Mouse (Mus musculus) forebrain, embryonic 13.5 days (tissue): ENCODE measurements at regions not wholly inside any gene's neighbourhood (a gene's known extent, or its start where the extent isn't known, plus 50 kb on each side); places are given as distances from the start of the nearest gene placed in this dataset.

Experiments
- ATAC-seq: fragments of 200-750 bp; cut with Nextera tagmentation; 2 replicates; pipeline ENCODE4 v1.8.0; 2017
- H3K27ac ChIP-seq: fragments of 300-500 bp; sonication (generic); 2 replicates; pipeline ENCODE4 v1.5.1; 2015; ENCODE audit warnings: inconsistent platforms, mild to moderate bottlenecking, moderate library complexity
- H3K27me3 ChIP-seq: fragments of 300-500 bp; sonication (generic); 2 replicates; pipeline ENCODE4 v1.6.1; 2015; ENCODE audit warnings: mild to moderate bottlenecking, inconsistent platforms
- H3K36me3 ChIP-seq: fragments of 300-500 bp; sonication (generic); 2 replicates; pipeline ENCODE4 v1.6.1; 2015; ENCODE audit warnings: mild to moderate bottlenecking, inconsistent platforms; ENCODE audit not compliant: poor library complexity, severe bottlenecking
- H3K4me1 ChIP-seq: fragments of 300-500 bp; sonication (generic); 2 replicates; pipeline ENCODE4 v1.6.1; 2015; ENCODE audit warnings: inconsistent platforms
- H3K4me2 ChIP-seq: fragments of 300-500 bp; sonication (generic); 2 replicates; pipeline ENCODE4 v1.6.1; 2015; ENCODE audit warnings: inconsistent platforms, mild to moderate bottlenecking, moderate library complexity
- H3K4me3 ChIP-seq: fragments of 300-500 bp; sonication (generic); 2 replicates; pipeline ENCODE4 v1.5.1; 2015; ENCODE audit warnings: mild to moderate bottlenecking, inconsistent platforms
- H3K9ac ChIP-seq: fragments of 300-500 bp; sonication (generic); 2 replicates; pipeline ENCODE4 v1.6.1; 2015; ENCODE audit warnings: mild to moderate bottlenecking, inconsistent platforms
- H3K9me3 ChIP-seq: fragments of 300-500 bp; sonication (generic); replicated peaks from 2 replicates; pipeline ENCODE4 v1.6.1; 2016; ENCODE audit warnings: inconsistent platforms
- whole genome bisulfite sequencing: fragments of 180-500 bp; shearing (Covaris S2); methylation state at CpG from one replicate; pipeline ENCODE4 v1.1.7; 2015; 5-methylcytosine and 5-hydroxymethylcytosine counted together

GRCm38 (mm10) chr13:46098131-46098530 lies 133.3 kb upstream of the Atxn1 start:
- no peaks in the 10 kb centered on the region for H3K27me3 ChIP-seq
- H3K4me1 ChIP-seq = 0 out of 2 replicates have a peak, but pooled peaks cover 8% of the 10 kb centered on the region
- H3K27ac ChIP-seq = no peak overlapping the region
- no peak for ATAC-seq
- H3K36me3 ChIP-seq = no peaks in the 10 kb centered on the region
- no peak overlapping the region for H3K9ac ChIP-seq
- no peak overlapping the region for H3K4me3 ChIP-seq
- H3K4me2 ChIP-seq = no peak overlapping the region
- H3K9me3 ChIP-seq = no peaks in the 10 kb centered on the region
- WGBS = 89% methylated on average over 7 of the region's 7 CpGs

GRCm38 (mm10) chr13:46096968-46097367 lies 132.2 kb upstream of the Atxn1 start:
- whole genome bisulfite sequencing = 6% methylated on average over 5 of the region's 5 CpGs
- no peak overlapping the region for H3K27ac ChIP-seq
- ATAC-seq = no peak

GRCm38 (mm10) chr13:46096416-46096815 lies 131.6 kb upstream of the Atxn1 start:
- no peak overlapping the region for H3K4me3 ChIP-seq
- H3K9me3 ChIP-seq = no peaks in the 10 kb centered on the region
- no peak overlapping the region for H3K27ac ChIP-seq
- WGBS = 68% methylated on average over 8 of the region's 8 CpGs
- no peak overlapping the region for H3K4me2 ChIP-seq
- no peaks in the 10 kb centered on the region for H3K36me3 ChIP-seq
- H3K9ac ChIP-seq = no peak overlapping the region
- no peak for ATAC-seq
- no peaks in the 10 kb centered on the region for H3K27me3 ChIP-seq
- 0 out of 2 replicates have a peak, but pooled peaks cover 8% of the 10 kb centered on the region for H3K4me1 ChIP-seq

More at GRCm38 (mm10) chr13:46096968-46097367, 132.2 kb upstream of the Atxn1 start:
- H3K27me3 ChIP-seq = no peaks in the 10 kb centered on the region
- no peaks in the 10 kb centered on the region for H3K9me3 ChIP-seq
- no peak overlapping the region for H3K4me3 ChIP-seq
- H3K9ac ChIP-seq = no peak overlapping the region
- H3K36me3 ChIP-seq = no peaks in the 10 kb centered on the region
- no peak overlapping the region for H3K4me2 ChIP-seq
- H3K4me1 ChIP-seq = 0 out of 2 replicates have a peak, but pooled peaks cover 8% of the 10 kb centered on the region

DNA sequence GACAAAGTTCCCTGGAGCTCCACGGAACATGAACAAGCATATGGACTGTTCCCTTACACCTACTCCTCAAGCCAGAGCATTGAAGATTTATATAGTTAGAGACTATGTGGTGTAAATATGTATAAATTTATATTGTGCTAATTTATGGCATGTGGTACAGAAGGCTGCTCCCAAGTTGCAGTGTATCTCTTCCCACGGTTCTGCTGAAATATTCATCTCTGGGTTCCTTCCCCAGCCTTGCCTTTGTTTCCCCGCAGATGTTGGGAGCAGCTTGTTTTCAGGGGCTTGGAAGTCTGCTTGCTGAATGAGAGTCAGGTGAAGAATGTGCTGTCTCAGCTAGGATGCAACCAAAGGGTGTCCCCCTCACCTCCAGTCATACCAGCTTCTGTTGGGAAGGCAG lies 128.0 kb upstream of the Atxn1 start:
- H3K4me2 ChIP-seq = no peak overlapping the region
- WGBS = 94% methylated on average over 3 of the region's 3 CpGs
- no peak overlapping the region for H3K9ac ChIP-seq
- no peak overlapping the region for H3K27ac ChIP-seq
- no peak overlapping the region for H3K4me3 ChIP-seq
- no peaks in the 10 kb centered on the region for H3K36me3 ChIP-seq
- no peak for ATAC-seq
- H3K27me3 ChIP-seq = no peaks in the 10 kb centered on the region
- 0 out of 2 replicates have a peak, but pooled peaks cover 8% of the 10 kb centered on the region for H3K4me1 ChIP-seq
- H3K9me3 ChIP-seq = peaks cover 6% of the 10 kb centered on the region

DNA sequence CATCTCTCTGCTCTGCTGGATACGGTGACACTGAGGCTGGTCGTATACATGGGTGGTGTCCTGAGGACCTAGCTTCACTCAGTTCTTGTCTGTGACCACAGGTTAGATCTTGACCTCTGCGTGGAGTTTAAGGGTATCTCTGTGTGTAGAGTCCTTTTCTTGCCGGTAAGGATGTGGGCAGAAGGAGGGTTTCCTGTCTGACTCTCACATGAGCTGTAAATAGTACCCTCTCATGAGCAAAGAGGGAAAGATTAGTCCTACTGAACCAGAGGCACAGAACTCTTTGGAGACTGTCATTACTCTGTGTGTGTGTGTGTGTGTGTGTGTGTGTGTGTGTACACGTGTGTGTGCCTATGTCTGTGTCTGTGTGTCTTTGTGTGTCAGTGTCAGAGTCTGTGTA lies 126.3 kb upstream of the Atxn1 start:
- H3K36me3 ChIP-seq = no peaks in the 10 kb centered on the region
- H3K9ac ChIP-seq = no peak overlapping the region
- ATAC-seq = no peak
- no peaks in the 10 kb centered on the region for H3K4me1 ChIP-seq
- H3K27me3 ChIP-seq = no peaks in the 10 kb centered on the region
- H3K4me3 ChIP-seq = no peak overlapping the region
- H3K9me3 ChIP-seq = peaks cover 6% of the 10 kb centered on the region
- H3K27ac ChIP-seq = no peak overlapping the region
- H3K4me2 ChIP-seq = no peak overlapping the region
- WGBS = 88% methylated on average over 5 of the region's 5 CpGs

DNA sequence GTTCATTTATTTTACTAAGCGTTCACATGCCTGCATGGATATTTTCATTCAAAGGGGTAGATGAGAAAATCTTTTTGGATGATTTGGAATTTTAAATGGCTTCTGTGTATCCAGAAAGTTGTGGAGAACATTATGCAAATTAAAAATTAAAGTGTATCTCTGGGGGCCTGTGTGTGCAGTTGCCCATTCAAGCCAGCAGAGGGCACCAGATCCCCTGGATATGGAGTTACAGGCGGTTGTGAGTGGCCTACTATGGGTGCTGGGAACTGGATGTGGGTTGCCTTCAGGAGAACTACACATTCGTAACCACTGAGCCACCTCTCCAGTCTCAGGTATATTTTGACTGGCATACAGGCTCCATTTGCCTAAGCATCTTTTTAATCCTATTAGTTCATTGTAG lies 123.4 kb upstream of the Atxn1 start:
- 90% methylated on average over 3 of the region's 3 CpGs for WGBS
- ATAC-seq = no peak
- no peak overlapping the region for H3K9ac ChIP-seq
- H3K4me1 ChIP-seq = no peaks in the 10 kb centered on the region
- no peaks in the 10 kb centered on the region for H3K36me3 ChIP-seq
- no peak overlapping the region for H3K4me2 ChIP-seq
- no peaks in the 10 kb centered on the region for H3K27me3 ChIP-seq
- H3K9me3 ChIP-seq = peaks cover 6% of the 10 kb centered on the region
- H3K27ac ChIP-seq = no peak overlapping the region
- no peak overlapping the region for H3K4me3 ChIP-seq

DNA sequence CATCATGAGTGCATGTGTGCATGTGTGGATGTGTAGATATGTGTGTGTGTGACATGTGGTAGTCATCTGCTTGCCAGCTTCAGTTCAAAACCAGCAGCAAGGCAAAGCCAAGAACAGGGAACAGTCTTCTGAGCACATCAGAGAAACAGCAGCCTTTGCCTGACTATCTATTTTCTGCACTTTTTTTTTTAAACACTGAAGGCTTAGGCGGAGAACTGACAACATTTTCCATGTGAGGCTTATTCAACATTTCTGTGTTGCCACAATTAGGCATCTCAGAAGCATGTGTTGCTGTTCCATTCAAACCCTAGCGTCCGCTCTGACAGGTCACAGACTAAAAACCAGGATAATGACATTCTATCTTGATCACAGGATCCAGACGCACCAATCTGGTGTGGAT lies 122.9 kb upstream of the Atxn1 start:
- Histone ChIP-seq H3K4me1 (no peaks in the 10 kb centered on the region), H3K27ac (no peak overlapping the region), H3K36me3 (no peaks in the 10 kb centered on the region), H3K27me3 (no peaks in the 10 kb centered on the region), H3K9me3 (peaks cover 6% of the 10 kb centered on the region), H3K9ac (no peak overlapping the region), H3K4me2 (no peak overlapping the region), H3K4me3 (no peak overlapping the region)
- ATAC-seq = no peak
- WGBS = 82% methylated on average over 4 of the region's 4 CpGs

DNA sequence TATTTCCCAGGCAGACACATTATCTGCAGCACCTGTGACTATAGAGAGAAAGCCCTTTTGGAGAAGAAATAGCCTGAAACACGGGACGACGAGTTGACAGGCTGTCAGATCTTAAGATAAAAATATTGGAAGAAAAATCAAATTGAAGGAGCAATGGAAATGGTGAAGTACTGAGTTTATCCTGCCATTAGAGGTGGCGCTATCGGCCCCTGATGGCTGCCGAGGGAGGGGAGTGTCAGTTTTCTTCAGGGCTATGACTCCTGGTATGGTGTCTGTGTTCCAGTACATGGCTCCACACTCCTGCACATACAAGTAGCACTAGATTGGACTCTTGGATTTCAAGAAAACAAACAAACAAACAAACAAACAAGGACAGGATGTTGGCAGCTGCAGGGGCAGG lies 112.1 kb upstream of the Atxn1 start:
- H3K9ac ChIP-seq = no peak overlapping the region
- H3K4me2 ChIP-seq = no peak overlapping the region
- no peaks in the 10 kb centered on the region for H3K4me1 ChIP-seq
- H3K27ac ChIP-seq = no peak overlapping the region
- ATAC-seq = no peak
- no peak overlapping the region for H3K4me3 ChIP-seq
- no peaks in the 10 kb centered on the region for H3K36me3 ChIP-seq
- no peaks in the 10 kb centered on the region for H3K9me3 ChIP-seq
- no peaks in the 10 kb centered on the region for H3K27me3 ChIP-seq
- WGBS = 87% methylated on average over 6 of the region's 6 CpGs

DNA sequence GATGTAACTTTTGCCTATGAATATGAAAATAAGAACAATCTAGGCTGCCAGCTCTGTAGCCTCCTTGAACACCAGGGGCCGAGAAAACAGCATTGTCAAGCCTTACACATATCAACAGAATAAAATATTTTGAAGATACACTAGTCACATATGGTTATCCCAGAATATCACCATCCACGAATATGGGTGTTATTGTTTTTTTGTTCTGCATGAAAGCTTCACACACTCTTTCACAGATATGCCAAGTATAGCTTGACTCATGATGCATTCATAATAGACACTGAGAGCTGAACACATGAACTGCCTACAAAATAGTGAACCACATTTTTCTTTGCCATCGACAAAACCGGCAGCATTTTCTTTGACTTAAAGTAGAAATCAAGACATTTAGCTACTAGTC lies 106.9 kb upstream of the Atxn1 start:
- Histone ChIP-seq H3K4me2 (no peak overlapping the region), H3K4me1 (no peaks in the 10 kb centered on the region), H3K9me3 (no peaks in the 10 kb centered on the region), H3K27me3 (no peaks in the 10 kb centered on the region), H3K36me3 (no peaks in the 10 kb centered on the region), H3K4me3 (no peak overlapping the region), H3K27ac (no peak overlapping the region), H3K9ac (no peak overlapping the region)
- 87% methylated on average over 4 of the region's 4 CpGs for WGBS
- ATAC-seq = no peak

- WGBS = 75% methylated on average over 3 of the region's 3 CpGs
- no peaks in the 10 kb centered on the region for H3K4me1 ChIP-seq
- no peak overlapping the region for H3K4me3 ChIP-seq
- no peaks in the 10 kb centered on the region for H3K9me3 ChIP-seq
- H3K27ac ChIP-seq = no peak overlapping the region
- H3K9ac ChIP-seq = no peak overlapping the region
- no peaks in the 10 kb centered on the region for H3K36me3 ChIP-seq
- ATAC-seq = no peak
- no peak overlapping the region for H3K4me2 ChIP-seq
- H3K27me3 ChIP-seq = no peaks in the 10 kb centered on the region
These were observed 104.8 kb upstream of the Atxn1 start for GRCm38 (mm10) chr13:46069571-46069970.

DNA sequence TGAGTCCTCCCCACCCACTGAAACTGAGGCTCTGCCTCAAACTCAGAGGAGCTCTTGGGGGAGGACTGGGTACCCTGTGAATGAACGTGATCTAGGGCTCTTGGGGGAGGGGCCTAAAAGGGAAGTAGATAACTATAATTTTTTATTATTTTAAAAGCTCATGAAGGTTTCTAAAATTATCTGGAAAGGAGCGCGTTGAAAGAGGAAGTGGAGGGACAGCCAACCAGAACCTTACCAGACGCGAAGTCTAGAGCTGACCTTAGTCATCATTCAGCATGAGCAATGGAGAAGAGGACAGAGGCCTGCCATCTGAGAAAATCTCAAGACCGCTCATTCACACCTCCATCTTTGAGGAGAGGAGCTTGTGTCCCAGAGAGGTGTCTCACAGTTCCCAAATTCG lies 98.0 kb upstream of the Atxn1 start:
- Histone ChIP-seq H3K27ac (no peak overlapping the region), H3K4me1 (peaks cover 6% of the 10 kb centered on the region), H3K27me3 (no peaks in the 10 kb centered on the region), H3K9me3 (no peaks in the 10 kb centered on the region), H3K4me2 (no peak overlapping the region), H3K36me3 (no peaks in the 10 kb centered on the region), H3K4me3 (no peak overlapping the region), H3K9ac (no peak overlapping the region)
- no peak for ATAC-seq
- WGBS = 97% methylated on average over 7 of the region's 7 CpGs

- Histone ChIP-seq H3K27me3 (no peaks in the 10 kb centered on the region), H3K9ac (no peak overlapping the region), H3K9me3 (no peaks in the 10 kb centered on the region), H3K4me3 (no peak overlapping the region), H3K27ac (peak overlapping the region; percentile 14; the same call in 1 of the 2 replicates), H3K4me1 (peaks cover 6% of the 10 kb centered on the region), H3K36me3 (no peaks in the 10 kb centered on the region), H3K4me2 (no peak overlapping the region)
- ATAC-seq = 0 out of 2 replicates have a peak, but pooled peaks have one; percentile 43
- WGBS = 49% methylated on average over 14 of the region's 14 CpGs
These were observed 95.1 kb upstream of the Atxn1 start for GRCm38 (mm10) chr13:46059870-46060269.

DNA sequence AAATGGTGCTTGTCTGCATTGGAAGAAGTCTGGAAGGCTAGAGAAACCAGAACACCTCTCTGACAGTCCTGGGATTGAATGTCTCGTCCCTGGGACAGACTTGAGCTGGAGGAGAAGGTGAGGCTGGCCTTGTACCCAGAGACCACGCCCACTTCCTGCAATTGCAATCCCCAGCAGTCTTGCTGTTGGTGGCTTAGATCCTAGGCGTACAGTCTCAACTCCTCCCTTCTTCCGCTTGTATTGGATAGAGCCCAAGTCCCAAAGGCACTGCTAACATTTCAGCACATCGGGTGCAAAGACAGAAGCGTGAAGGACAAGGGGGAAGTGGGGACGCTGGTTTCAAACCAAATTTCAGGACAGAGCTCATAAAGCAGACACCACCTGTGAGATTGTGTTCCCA lies 94.1 kb upstream of the Atxn1 start:
- no peak for ATAC-seq
- WGBS = 67% methylated on average over 7 of the region's 7 CpGs
- H3K4me2 ChIP-seq = no peak overlapping the region

More for the DNA sequence above, 94.1 kb upstream of the Atxn1 start:
- peaks cover 6% of the 10 kb centered on the region for H3K4me1 ChIP-seq
- no peak overlapping the region for H3K27ac ChIP-seq
- H3K9me3 ChIP-seq = no peaks in the 10 kb centered on the region
- no peaks in the 10 kb centered on the region for H3K27me3 ChIP-seq
- no peak overlapping the region for H3K4me3 ChIP-seq
- H3K9ac ChIP-seq = no peak overlapping the region
- H3K36me3 ChIP-seq = no peaks in the 10 kb centered on the region
